Mouse (Mus musculus) heart, embryonic 13.5 days (tissue): ENCODE results near the gene Gm498. TPM values are rescaled to one million over a fixed set of nuclear protein-coding genes. Genes with fewer than 3 reads are reported as not detected.
A peak's percentile ranks its signal among the peaks of the same experiment; 100 is the strongest.

Source experiments
- ATAC-seq: fragments of 200-750 bp; cut with Nextera tagmentation; 2 replicates; pipeline ENCODE4 v1.8.0; 2017; ENCODE audit warnings: moderate TSS enrichment; ENCODE audit not compliant: insufficient number of reproducible peaks, low FRiP score, low TSS enrichment; ENCODE audit errors: extremely low read depth
- H3K27ac ChIP-seq: fragments of 300-500 bp; sonication (generic); replicated peaks from 2 replicates; pipeline ENCODE4 v1.5.1; 2015; ENCODE audit warnings: moderate library complexity, mild to moderate bottlenecking, inconsistent platforms
- H3K27me3 ChIP-seq: fragments of 300-500 bp; sonication (generic); replicated peaks from 2 replicates; pipeline ENCODE4 v1.6.1; 2015; ENCODE audit warnings: mild to moderate bottlenecking, inconsistent platforms
- H3K36me3 ChIP-seq: fragments of 300-500 bp; sonication (generic); 2 replicates; pipeline ENCODE4 v1.6.1; 2015; ENCODE audit warnings: mild to moderate bottlenecking, inconsistent platforms
- H3K4me1 ChIP-seq: fragments of 300-500 bp; sonication (generic); 2 replicates; pipeline ENCODE4 v1.6.1; 2015; ENCODE audit warnings: inconsistent platforms
- H3K4me2 ChIP-seq: fragments of 300-500 bp; sonication (generic); 2 replicates; pipeline ENCODE4 v1.6.1; 2015; ENCODE audit warnings: inconsistent platforms, mild to moderate bottlenecking, moderate library complexity
- H3K4me3 ChIP-seq: fragments of 300-500 bp; sonication (generic); 2 replicates; pipeline ENCODE4 v1.5.1; 2015; ENCODE audit warnings: moderate library complexity, mild to moderate bottlenecking, inconsistent platforms
- H3K9ac ChIP-seq: fragments of 300-500 bp; sonication (generic); 2 replicates; pipeline ENCODE4 v1.6.1; 2015; ENCODE audit warnings: inconsistent platforms, mild to moderate bottlenecking, moderate library complexity
- H3K9me3 ChIP-seq: fragments of 300-500 bp; sonication (generic); 2 replicates; pipeline ENCODE4 v1.6.1; 2016; ENCODE audit warnings: inconsistent platforms
- WGBS: fragments of 180-500 bp; shearing (Covaris S2); methylation state at CpG from one replicate; pipeline ENCODE4 v1.1.7; 2015; ENCODE audit warnings: mixed read lengths; 5-methylcytosine and 5-hydroxymethylcytosine counted together
- polyA plus RNA-seq: library from polyadenylated mRNA; unstranded; fragments of >200 nt; fragmentation: Nextera tagmentation; extraction: Ambion mirVana; gene quantifications from 2 replicates; pipeline ENCODE4 v1.2.1, GENCODE M21; 2015

The Gm498 gene
- polyA plus RNA-seq, 1 experiment from 2014 or later: not detected

DNA sequence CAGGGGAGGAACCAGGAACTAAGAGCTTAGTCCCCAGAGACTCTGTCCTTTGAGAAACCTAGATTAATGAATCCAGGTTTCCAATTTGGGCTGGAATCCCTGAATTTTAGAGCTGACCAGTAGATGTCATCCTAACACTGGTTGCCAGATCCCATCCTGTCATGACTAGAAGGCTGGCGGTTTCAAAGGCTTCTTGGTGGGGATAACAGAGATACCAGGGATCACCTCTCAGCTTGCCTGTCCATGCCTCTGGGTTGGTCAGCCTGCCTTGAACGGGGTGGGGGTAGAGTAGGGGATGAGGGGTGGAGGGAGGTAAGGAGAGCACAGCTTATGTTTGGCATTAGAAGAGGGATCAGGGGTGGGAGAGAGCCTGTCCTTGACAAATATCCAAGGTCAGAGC lies 34.0 kb downstream of the Gm498 start:
- no peaks in the 10 kb centered on the region for H3K36me3 ChIP-seq
- H3K27me3 ChIP-seq: peaks cover 14% of the 10 kb centered on the region
- H3K4me2 ChIP-seq: no peak overlapping the region
- H3K4me1 ChIP-seq: no peaks in the 10 kb centered on the region
- H3K27ac ChIP-seq: no peak overlapping the region
- no peak for ATAC-seq
- H3K9me3 ChIP-seq: no peaks in the 10 kb centered on the region
- H3K9ac ChIP-seq: no peak overlapping the region
- no peak overlapping the region for H3K4me3 ChIP-seq
- WGBS: 16% methylated on average over 2 of the region's 2 CpGs

DNA sequence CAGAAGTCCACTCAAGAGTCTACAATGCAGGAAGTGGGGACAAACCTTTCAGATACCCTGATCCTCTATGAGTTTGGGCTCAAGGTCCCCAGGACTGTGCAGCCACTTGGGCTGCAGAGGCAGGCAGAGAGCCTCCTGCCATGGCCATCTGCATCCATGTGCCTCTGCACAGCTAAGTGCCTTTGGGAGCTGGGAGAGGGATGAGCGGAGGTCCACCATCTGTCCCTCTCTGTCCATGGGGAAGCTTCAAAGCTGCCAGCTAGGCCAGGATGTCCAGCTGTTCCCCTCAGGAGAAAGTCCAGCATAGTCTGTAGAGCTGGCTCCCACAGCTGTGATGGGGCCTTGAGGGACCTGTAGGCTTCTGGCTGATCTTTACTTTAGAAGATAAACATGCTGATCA lies 38.5 kb downstream of the Gm498 start:
- Histone ChIP-seq H3K4me2 (no peak overlapping the region), H3K9me3 (no peaks in the 10 kb centered on the region), H3K9ac (no peak overlapping the region), H3K36me3 (no peaks in the 10 kb centered on the region), H3K27me3 (peaks cover 14% of the 10 kb centered on the region), H3K4me1 (no peaks in the 10 kb centered on the region), H3K4me3 (no peak overlapping the region), H3K27ac (no peak overlapping the region)
- ATAC-seq: no peak
- 75% methylated on average over 1 of the region's 1 CpGs for WGBS

DNA sequence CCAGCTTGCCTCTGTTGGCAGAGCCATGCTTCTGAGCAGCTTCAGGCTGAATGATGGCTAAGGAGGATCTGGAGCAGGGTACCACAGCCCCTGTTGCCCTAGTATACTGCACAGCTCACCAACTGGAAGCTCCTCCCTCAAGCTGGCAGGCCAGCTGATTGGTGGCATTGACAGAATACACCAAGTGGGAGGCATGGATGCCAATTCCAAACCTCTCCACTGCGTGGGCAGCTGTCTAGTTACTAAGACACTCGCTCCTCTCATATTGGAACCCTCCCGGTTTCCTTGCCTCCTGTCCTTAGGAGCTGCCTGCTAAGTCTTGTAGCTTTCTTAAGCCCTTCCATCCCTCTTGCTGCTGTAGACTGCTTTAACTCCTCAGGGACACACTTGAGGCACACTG lies 39.0 kb downstream of the Gm498 start:
- no peak overlapping the region for H3K4me2 ChIP-seq
- 0 out of 2 replicates have a peak, but pooled peaks cover 3% of the 10 kb centered on the region for H3K9me3 ChIP-seq
- WGBS: 69% methylated on average over 3 of the region's 3 CpGs
- ATAC-seq: no peak
- H3K27me3 ChIP-seq: peaks cover 14% of the 10 kb centered on the region
- no peaks in the 10 kb centered on the region for H3K36me3 ChIP-seq
- 0 out of 2 replicates have a peak overlapping the region, but pooled peaks have one; percentile 6 for H3K9ac ChIP-seq
- H3K4me1 ChIP-seq: no peaks in the 10 kb centered on the region
- H3K4me3 ChIP-seq: no peak overlapping the region
- H3K27ac ChIP-seq: no peak overlapping the region

DNA sequence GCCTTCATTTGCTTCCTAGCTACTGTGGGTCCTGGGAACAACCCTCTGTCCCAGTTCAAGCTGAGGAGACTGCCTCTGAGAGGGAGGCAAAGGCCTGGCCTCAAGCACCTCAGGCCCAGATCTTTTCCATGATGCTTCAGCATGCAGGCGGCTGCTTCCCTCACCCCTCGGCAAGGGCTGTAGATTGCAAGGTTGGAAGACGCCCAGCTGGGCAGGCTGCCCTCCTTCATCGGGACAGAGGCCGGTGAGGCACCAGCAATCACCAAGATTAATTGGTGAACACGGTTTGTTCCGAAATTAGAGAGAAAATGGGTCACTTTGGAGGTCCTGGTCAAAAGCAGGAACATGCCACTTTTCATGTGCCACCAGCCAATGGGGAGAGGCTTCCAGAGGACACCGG lies 47.0 kb downstream of the Gm498 start:
- Histone ChIP-seq H3K9ac (no peak overlapping the region), H3K4me2 (no peak overlapping the region), H3K4me1 (no peaks in the 10 kb centered on the region), H3K27me3 (no peaks in the 10 kb centered on the region; the same call in 1 of the 2 replicates), H3K4me3 (no peak overlapping the region), H3K36me3 (no peaks in the 10 kb centered on the region), H3K27ac (no peak overlapping the region), H3K9me3 (peaks cover 12% of the 10 kb centered on the region; the same call in 1 of the 2 replicates)
- no peak for ATAC-seq
- WGBS: 75% methylated on average over 8 of the region's 8 CpGs

DNA sequence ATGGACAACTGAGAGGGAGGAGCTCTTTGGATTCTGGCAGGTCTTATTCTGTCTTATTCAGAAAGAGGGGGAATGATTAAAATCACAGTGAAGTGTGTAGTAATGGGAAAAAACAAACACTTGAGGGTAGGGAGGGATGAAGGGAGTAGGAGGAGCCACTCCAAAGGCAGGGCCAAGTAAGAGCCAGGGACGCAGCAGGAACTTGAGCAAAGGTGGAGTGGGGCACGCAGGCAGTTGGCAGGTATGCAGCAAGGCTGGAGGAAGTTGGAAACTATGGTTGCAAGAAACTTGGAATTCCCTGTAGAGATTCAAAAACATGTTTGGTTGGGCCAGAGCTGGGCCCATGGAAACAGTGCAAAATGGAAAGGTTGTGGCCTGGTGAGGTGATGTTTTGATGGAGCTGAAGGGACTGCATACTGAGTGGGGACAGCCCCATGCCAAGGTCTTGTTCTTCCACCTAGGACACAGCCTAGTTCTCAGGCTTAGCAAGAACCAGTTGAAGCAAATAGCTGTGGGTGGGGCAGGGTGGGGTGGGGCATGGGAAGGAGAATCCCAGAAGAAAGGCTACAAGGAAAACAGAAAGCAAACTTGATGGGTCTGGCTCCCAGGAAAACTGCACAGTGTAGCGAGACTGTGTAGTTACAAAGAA lies 52.5 kb downstream of the Gm498 start:
- Histone ChIP-seq H3K9me3 (peaks cover 7% of the 10 kb centered on the region; the same call in 1 of the 2 replicates), H3K36me3 (no peaks in the 10 kb centered on the region), H3K27me3 (no peaks in the 10 kb centered on the region), H3K4me3 (no peak overlapping the region), H3K4me1 (no peaks in the 10 kb centered on the region), H3K9ac (no peak overlapping the region), H3K27ac (no peak overlapping the region), H3K4me2 (no peak overlapping the region)
- ATAC-seq: no peak
- 70% methylated on average over 3 of the region's 3 CpGs for WGBS

DNA sequence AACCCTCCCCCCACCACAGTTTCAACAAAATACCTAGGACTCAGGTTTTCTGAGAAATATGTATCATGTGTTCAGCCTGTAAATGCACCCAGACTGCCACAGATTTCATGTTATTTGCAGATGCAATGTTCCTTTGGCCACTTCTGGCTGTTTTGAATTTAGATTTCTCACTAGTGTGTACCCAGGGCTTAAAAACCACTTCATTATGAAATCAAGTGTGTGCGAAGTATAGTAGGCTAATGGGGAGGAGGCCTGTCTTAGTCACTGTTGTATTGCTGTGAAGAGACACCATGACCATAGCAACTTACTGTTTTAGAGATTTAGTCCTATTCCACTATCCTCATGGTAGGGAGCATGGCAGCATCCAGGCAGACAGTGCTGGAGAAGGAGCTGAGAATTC lies 63.3 kb downstream of the Gm498 start:
- no peak overlapping the region for H3K9ac ChIP-seq
- no peak overlapping the region for H3K4me2 ChIP-seq
- WGBS: 88% methylated on average over 1 of the region's 1 CpGs
- H3K36me3 ChIP-seq: no peaks in the 10 kb centered on the region
- H3K27ac ChIP-seq: no peak overlapping the region
- H3K4me3 ChIP-seq: no peak overlapping the region
- H3K9me3 ChIP-seq: no peaks in the 10 kb centered on the region
- ATAC-seq: no peak
- no peaks in the 10 kb centered on the region for H3K27me3 ChIP-seq
- H3K4me1 ChIP-seq: no peaks in the 10 kb centered on the region

DNA sequence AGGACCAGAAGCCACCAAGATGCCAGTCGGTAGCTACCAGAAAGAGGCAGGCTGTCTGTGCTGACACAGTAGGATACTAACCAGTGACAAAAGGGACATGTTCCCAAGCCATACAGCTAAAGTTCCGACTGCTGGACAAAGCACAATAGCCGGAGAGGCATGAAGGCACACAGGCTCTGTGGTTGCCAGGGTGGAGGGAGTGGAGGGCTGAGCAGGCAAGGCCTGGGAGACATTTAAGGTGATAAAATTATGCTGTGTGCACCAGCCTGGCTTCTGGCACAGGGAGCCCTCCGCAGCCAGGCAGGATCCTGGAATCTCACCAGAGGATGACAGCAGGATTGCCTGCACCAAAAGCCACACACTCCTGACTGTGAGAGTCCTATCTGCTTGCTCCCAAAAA lies 72.0 kb downstream of the Gm498 start:
- Histone ChIP-seq H3K4me2 (no peak overlapping the region), H3K9ac (no peak overlapping the region), H3K4me1 (no peaks in the 10 kb centered on the region), H3K27ac (no peak overlapping the region), H3K27me3 (no peaks in the 10 kb centered on the region), H3K4me3 (no peak overlapping the region), H3K36me3 (no peaks in the 10 kb centered on the region), H3K9me3 (no peaks in the 10 kb centered on the region)
- WGBS: 58% methylated on average over 4 of the region's 4 CpGs
- no peak for ATAC-seq

DNA sequence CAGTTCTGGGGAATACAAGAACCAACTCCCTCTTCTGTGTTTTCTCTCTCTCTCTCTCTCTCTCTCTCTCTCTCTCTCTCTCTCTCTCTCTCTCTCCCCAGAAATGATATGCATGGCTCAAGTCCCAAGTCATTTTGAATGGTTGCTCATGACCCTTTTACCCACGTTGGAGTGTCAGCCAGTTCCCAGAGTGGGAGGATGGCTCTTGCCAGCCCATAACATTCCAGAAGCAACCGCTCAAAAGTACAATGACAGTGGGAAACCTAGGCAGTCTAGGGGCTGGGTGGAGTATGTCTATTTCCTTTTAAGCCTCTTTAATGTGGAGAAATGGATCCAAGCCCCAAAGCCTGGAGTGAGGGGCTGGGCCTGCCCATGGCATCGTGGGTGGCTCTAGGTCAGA lies 72.8 kb downstream of the Gm498 start:
- Histone ChIP-seq H3K4me3 (no peak overlapping the region), H3K27me3 (0 out of 2 replicates have a peak, but pooled peaks cover under 1% of the 10 kb centered on the region), H3K9ac (no peak overlapping the region), H3K4me1 (no peaks in the 10 kb centered on the region), H3K27ac (no peak overlapping the region), H3K9me3 (no peaks in the 10 kb centered on the region), H3K4me2 (no peak overlapping the region), H3K36me3 (no peaks in the 10 kb centered on the region)
- 64% methylated on average over 3 of the region's 3 CpGs for WGBS
- no peak for ATAC-seq

DNA sequence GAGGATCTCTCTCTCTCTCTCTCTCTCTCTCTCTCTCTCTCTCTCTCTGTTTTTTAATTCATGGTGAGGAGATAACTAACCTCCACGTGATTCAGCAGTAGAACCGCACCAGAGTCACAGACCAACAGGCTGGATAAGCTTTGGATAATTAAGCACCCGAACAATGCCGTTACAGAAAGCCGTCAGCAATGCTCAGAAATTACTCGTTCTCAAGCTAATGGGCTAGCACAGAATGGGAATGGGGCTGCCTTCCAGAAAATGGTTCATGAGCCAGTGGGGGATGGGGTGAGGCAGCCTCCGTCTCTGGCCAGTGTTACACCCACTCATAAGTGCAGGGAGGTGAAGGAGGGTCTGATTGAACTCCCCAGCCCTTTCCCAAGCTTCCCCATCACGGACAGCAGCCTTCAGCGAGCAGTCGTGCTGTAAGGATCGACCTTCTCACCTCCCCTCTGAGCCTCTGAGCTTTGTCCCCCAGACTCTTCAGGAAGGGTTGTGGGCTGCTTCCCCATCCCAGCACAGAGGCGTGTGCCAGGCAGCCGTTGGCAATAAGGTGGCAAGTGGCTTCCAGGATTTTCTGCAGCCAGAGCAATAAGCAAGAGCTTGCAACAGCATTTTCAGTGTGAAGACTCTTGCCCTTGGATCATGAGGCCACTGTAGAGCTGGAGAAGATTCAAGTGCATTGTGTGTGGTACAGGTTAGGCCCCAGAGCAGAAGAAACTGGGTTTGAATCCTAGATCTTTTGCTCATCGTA lies 76.5 kb downstream of the Gm498 start:
- WGBS: 68% methylated on average over 14 of the region's 14 CpGs
- Histone ChIP-seq H3K4me1 (no peaks in the 10 kb centered on the region), H3K4me2 (no peak overlapping the region), H3K9ac (no peak overlapping the region), H3K4me3 (no peak overlapping the region), H3K9me3 (no peaks in the 10 kb centered on the region), H3K27me3 (peaks cover 4% of the 10 kb centered on the region; the same call in 1 of the 2 replicates), H3K36me3 (no peaks in the 10 kb centered on the region), H3K27ac (no peak overlapping the region)
- no peak for ATAC-seq

DNA sequence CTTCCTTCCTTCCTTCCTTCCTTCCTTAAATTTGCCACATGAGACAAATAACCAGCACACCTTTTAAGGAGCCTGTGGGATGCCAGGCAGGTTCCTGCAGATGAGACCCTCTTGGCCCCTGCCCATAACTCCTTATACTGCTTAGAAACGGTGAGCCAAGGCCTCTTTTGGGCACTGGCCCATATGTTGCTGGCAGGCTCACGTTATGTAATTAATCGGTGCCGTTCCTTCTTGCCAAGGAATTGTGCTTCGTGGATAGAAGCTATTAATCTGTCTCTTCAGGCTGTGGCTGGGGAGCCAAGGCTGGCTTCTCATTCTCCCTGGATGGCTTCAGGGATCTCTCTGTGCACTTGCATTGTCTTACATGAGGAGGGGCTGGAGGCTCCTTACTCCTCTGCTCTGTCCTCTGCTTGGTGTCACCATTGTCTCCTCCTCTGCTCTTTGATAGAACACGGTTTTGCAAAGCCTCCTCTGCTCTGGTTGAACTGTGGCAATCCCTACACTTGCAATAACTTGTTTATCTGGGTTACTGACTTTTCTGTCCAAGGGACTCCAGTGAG lies 77.9 kb downstream of the Gm498 start:
- Histone ChIP-seq H3K4me3 (no peak overlapping the region), H3K27me3 (peaks cover 4% of the 10 kb centered on the region; the same call in 1 of the 2 replicates), H3K9me3 (no peaks in the 10 kb centered on the region), H3K9ac (no peak overlapping the region), H3K36me3 (no peaks in the 10 kb centered on the region), H3K4me2 (no peak overlapping the region), H3K4me1 (no peaks in the 10 kb centered on the region), H3K27ac (no peak overlapping the region)
- 68% methylated on average over 6 of the region's 6 CpGs for WGBS
- ATAC-seq: no peak
